Mouse (Mus musculus): ENCODE data around the gene Actb. TPM values are rescaled to one million over a fixed set of nuclear protein-coding genes. Genes with fewer than 3 reads are reported as not detected.

The Actb gene
- polyA plus RNA-seq, 1 experiment from 2014 or later: 8,921 TPM

DNA sequence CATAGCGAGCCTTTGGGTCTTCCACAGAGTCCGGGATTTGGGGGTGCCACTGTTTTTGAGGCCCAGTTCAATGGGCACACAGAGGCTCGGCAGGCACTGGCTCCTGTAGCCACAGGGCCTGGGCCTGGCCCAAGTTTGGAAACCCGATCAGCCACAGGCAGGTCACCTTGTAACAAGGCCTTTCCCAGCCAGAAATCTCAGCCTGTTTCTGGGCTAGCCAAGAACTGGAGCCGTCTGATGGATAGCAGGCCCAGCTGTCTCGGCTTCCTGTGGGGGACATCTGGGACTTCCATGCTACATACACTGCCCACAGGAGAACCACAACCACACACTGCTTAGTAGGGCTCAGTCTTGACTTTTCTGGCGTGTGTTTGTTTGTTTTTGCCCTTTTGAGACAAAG, 10.0 kb upstream of the Actb start:
- 70% methylated on average over 7 of the region's 7 CpGs for WGBS
- H3K9me3 ChIP-seq: no peaks in the 10 kb centered on the region
- H3K27me3 ChIP-seq (ENCODE audit: insufficient read depth, poor library complexity, severe bottlenecking): no peaks in the 10 kb centered on the region
- H3K36me3 ChIP-seq: no peaks in the 10 kb centered on the region
- H3K4me3 ChIP-seq: no peak overlapping the region
- peak overlapping the region; percentile 72 for H3K27ac ChIP-seq
- no peak for DNase-seq (ENCODE audit: low spot score)
- peaks cover 20% of the 10 kb centered on the region for H3K4me1 ChIP-seq

DNA sequence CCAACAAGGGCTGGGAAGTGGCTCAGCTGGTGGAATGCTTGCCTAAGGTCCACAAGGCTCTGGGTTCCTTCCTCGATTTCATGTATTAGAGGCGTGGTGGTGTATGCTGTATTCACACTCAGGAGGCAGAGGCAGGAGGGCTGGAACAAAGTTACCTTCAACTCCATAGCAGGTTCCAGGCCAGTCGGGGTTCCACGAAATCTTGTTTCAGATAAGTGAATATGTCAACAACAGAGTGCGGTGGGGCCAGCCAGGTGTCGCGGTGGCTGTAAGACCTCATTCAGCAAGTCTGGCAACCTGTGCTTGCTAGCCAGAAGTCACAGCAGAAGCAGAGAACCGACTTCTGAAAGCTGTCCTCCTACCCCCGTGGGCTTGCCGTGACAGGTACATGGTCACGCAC, 8.7 kb upstream of the Actb start:
- H3K4me1 ChIP-seq: peaks cover 9% of the 10 kb centered on the region
- 0 out of 2 replicates have a peak overlapping the region, but pooled peaks have one; percentile 25 for H3K27ac ChIP-seq
- no peak overlapping the region for H3K4me3 ChIP-seq
- no peaks in the 10 kb centered on the region for H3K36me3 ChIP-seq
- no peaks in the 10 kb centered on the region for H3K27me3 ChIP-seq (ENCODE audit: insufficient read depth, poor library complexity, severe bottlenecking)
- H3K9me3 ChIP-seq: no peaks in the 10 kb centered on the region
- 68% methylated on average over 11 of the region's 11 CpGs for WGBS
- peak; percentile 66 for DNase-seq (ENCODE audit: low spot score)

DNA sequence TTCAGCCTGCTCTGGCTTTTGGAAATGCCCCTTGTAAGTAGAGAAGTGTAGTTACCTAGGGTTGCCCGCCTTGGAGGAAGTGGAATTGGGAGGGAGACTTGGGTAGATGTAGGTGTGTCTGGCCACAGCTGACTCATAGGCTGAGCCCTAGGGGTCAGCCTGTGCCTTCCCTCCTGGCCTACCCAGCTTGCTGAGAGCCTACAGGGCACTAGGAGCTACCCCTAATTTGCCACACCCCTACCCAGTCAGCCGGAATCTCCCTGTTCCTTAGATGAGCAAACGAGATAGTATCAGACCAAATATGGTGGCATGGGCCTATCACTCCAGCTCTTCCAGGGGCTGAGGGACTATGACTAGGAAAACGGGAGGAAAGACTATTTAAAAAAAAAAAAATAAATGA, 6.2 kb upstream of the Actb start:
- no peaks in the 10 kb centered on the region for H3K9me3 ChIP-seq
- no peaks in the 10 kb centered on the region for H3K27me3 ChIP-seq (ENCODE audit: insufficient read depth, poor library complexity, severe bottlenecking)
- peaks cover 34% of the 10 kb centered on the region for H3K4me1 ChIP-seq
- WGBS: 76% methylated on average over 4 of the region's 4 CpGs
- no peaks in the 10 kb centered on the region for H3K36me3 ChIP-seq
- no peak for DNase-seq (ENCODE audit: low spot score)
- H3K4me3 ChIP-seq: no peak overlapping the region
- H3K27ac ChIP-seq: no peak overlapping the region

DNA sequence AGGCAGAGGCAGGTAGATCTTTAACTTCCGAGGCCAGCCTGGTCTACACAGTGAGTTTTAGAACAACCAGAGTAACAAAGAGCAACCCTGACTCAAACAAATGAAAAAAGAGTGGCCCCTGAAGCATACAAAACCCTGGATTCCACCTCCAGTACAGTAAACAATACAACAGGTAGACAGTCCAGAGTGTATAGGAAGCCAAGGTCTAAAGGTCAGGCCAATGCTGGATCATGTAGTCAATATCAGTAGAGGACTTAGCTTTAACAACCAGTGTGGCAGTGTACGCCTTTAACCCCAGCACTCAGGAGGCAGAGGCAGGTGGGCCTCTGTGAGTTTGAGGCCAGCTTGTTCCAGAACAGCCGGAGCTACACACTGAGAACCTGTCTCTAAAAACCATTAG, 5.8 kb upstream of the Actb start:
- Histone ChIP-seq H3K27ac (peak overlapping the region; percentile 23; the same call in 1 of the 2 replicates), H3K27me3 (ENCODE audit: insufficient read depth, poor library complexity, severe bottlenecking) (no peaks in the 10 kb centered on the region), H3K36me3 (no peaks in the 10 kb centered on the region), H3K4me3 (no peak overlapping the region), H3K9me3 (no peaks in the 10 kb centered on the region), H3K4me1 (peaks cover 38% of the 10 kb centered on the region)
- 84% methylated on average over 3 of the region's 3 CpGs for WGBS
- DNase-seq (ENCODE audit: low spot score): no peak

DNA sequence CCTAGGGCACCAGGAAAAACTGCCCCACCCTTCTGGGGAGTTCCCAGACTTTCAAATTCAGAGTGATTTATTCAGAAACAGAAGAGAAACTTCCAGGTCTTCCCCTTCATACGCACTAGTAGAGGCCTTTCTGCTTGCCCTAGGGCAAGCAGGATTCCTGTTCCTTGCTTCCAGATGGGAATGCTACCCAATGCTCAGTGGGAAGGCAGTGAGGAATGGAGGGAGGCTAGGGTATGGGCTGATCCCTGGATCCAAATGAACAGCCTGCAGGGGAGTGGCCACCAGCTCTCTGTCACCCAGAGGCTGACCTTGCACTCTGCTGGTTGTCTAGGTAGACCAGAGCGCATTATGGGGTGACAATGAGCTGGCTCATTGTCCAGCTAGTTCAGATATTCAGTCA, 5.1 kb upstream of the Actb start:
- H3K9me3 ChIP-seq: no peaks in the 10 kb centered on the region
- 91% methylated on average over 2 of the region's 2 CpGs for WGBS
- H3K27ac ChIP-seq: peak overlapping the region; percentile 23; the same call in 1 of the 2 replicates
- H3K4me3 ChIP-seq: no peak overlapping the region
- peaks cover 42% of the 10 kb centered on the region for H3K4me1 ChIP-seq
- no peaks in the 10 kb centered on the region for H3K36me3 ChIP-seq
- DNase-seq (ENCODE audit: low spot score): no peak
- no peaks in the 10 kb centered on the region for H3K27me3 ChIP-seq (ENCODE audit: insufficient read depth, poor library complexity, severe bottlenecking)

DNA sequence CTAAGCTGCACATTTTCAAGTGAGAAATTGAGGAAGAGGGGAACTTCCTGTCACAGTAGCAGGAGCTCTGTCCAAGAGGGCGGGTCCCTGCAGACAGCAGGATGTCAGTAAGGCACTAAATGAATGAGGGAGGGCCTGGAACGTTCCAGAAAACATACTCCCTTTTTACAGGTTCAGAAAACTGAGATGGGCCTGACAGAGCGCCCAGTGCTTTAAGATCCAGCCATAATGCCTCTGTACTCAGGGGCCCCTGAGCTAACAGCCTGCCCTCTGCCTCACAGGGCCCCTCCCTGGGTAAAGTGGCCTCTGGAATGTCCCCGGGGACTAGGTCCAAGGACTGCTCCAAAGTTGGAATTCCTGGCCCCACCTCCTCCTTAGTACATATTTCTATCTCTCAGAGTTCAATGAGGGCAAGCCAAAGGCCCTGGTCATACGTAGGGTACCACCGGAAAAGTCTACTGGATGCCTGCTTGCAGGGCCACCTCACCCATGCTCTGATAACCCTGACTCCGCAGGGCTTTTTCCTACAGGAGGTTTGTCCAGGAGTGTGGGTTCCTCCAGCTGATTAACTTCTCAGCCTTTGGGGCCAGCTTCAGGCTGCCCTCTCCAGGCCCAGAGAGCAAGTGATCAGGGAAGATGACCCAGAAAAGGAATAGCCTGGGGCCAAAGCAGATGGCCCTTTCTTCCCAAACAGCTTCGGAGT, 3.2 kb upstream of the Actb start:
- Histone ChIP-seq H3K4me3 (peak overlapping the region; percentile 28), H3K27ac (peak overlapping the region; percentile 99), H3K27me3 (ENCODE audit: insufficient read depth, poor library complexity, severe bottlenecking) (peaks cover 7% of the 10 kb centered on the region), H3K4me1 (peaks cover 47% of the 10 kb centered on the region), H3K36me3 (peaks cover 17% of the 10 kb centered on the region), H3K9me3 (no peaks in the 10 kb centered on the region)
- DNase-seq (ENCODE audit: low spot score): no peak
- WGBS: 19% methylated on average over 8 of the region's 8 CpGs

DNA sequence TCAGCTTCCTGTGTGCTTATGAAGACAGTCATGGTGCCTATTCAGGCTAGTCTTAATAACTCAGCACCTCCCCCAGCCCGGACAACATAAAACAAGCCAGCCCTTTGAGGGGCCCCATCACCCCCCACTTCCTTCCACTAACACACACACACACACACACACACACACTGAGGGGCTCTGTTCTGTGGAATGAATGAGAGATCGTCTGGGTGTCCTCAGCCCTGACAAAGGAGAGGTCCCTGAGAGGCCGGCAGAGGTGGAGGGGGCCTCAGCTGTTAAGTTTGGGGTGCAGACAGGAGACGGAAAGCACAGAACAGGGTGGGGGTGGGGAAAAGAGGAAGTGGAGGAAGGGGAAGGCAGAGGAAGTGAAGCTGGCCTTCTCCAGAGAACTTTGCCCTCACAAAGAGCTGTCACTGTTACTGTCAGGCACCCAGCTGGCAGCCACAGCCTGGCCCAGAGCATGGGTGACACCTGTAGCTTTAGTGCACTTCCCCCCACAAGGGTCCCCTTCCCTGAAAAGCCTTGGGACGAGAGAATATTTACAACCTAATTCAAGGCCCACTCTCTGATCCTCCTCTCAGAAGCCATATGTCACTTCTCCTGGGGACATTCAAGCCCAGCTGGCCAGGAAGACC, 2.5 kb upstream of the Actb start:
- Histone ChIP-seq H3K36me3 (peaks cover 23% of the 10 kb centered on the region), H3K27ac (peak overlapping the region; percentile 99), H3K9me3 (no peaks in the 10 kb centered on the region), H3K4me3 (peak overlapping the region; percentile 28), H3K27me3 (ENCODE audit: insufficient read depth, poor library complexity, severe bottlenecking) (peaks cover 7% of the 10 kb centered on the region), H3K4me1 (peaks cover 53% of the 10 kb centered on the region)
- no peak for DNase-seq (ENCODE audit: low spot score)
- WGBS: 30% methylated on average over 5 of the region's 5 CpGs

DNA sequence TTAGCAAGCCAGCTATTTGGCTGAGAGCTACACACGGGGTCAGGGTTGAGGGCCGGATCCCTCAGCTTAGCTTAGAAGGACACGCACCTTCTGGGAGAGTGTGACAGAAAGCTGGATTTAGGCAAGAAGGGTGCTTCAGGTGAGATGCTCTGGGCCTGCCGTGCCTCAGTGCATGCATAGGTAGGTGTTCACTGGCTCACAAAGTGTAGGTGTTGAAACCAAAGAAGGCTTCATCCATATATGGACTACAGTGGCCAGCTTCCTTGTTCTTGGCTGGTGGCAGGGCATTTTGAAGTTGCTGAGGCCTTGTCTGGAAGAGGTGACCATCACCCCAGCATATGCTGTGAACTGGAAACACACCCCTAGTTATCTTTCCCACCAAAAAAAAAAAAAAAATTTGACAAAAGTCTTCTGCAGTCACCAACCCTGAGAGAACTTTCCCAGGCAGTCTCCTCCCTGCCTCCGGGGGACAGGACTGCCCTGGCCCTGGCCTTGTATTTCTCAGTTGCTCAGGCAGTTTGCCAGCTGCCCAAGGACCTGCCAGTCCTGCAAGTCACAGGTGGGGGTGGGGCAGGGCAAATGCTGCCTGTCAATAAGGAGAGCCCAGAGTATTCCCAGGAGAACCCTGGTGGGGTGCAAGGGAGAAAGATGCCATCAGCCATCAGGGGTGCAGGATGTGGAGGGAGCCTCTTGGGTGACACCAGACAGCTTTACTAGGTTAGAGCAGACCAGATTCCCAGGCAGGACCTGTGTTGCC, 1.4 kb upstream of the Actb start:
- peaks cover 56% of the 10 kb centered on the region for H3K4me1 ChIP-seq
- H3K4me3 ChIP-seq: peak overlapping the region; percentile 84
- DNase-seq (ENCODE audit: low spot score): no peak

DNA sequence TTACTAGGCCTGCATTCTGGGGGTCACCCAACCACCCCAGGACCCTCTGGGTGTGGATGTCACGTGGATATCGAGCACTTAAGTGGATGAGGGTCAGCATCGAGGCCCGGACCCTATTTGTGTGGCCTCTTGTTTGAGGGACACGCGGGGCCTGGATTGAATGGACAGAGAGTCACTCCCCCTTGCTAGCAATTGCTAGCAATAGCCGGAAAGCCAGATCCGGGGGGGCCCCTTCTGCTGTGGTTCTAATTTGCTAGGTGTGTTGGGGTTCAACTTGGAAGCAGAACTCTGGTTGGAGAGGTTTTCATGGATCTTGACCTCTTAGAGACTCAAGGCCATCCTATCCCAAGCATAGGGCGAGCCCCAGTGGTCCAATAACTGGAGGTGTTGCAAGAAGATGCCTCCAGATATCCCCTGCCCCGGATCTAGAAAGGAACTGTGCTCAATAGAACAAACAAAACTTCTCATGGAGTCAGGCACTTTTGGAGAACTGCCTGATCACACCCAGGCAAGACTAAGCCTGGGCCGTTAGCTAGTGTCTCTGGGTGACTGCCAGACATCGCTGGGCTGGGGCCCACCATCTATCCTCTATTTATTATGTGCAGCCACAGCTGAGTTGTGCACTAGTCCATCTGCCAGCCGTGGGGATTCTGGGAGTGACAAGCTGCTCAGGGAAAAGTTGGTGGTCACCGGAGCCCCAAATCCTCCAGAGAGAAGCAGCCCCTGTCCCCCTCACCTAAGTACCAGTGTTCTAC, 671 bp upstream of the Actb start:
- no peak for DNase-seq (ENCODE audit: low spot score)
- H3K4me3 ChIP-seq: peak overlapping the region; percentile 84
- peaks cover 56% of the 10 kb centered on the region for H3K4me1 ChIP-seq
- H3K27me3 ChIP-seq (ENCODE audit: insufficient read depth, poor library complexity, severe bottlenecking): peaks cover 7% of the 10 kb centered on the region
- H3K9me3 ChIP-seq: no peaks in the 10 kb centered on the region
- H3K27ac ChIP-seq: peak overlapping the region; percentile 99
- WGBS: 37% methylated on average over 14 of the region's 14 CpGs
- H3K36me3 ChIP-seq: peaks cover 40% of the 10 kb centered on the region

More for the DNA sequence above, 1.4 kb upstream of the Actb start:
- H3K36me3 ChIP-seq: peaks cover 32% of the 10 kb centered on the region
- peak overlapping the region; percentile 99 for H3K27ac ChIP-seq
- peaks cover 7% of the 10 kb centered on the region for H3K27me3 ChIP-seq (ENCODE audit: insufficient read depth, poor library complexity, severe bottlenecking)
- H3K9me3 ChIP-seq: no peaks in the 10 kb centered on the region
- 57% methylated on average over 5 of the region's 5 CpGs for WGBS

DNA sequence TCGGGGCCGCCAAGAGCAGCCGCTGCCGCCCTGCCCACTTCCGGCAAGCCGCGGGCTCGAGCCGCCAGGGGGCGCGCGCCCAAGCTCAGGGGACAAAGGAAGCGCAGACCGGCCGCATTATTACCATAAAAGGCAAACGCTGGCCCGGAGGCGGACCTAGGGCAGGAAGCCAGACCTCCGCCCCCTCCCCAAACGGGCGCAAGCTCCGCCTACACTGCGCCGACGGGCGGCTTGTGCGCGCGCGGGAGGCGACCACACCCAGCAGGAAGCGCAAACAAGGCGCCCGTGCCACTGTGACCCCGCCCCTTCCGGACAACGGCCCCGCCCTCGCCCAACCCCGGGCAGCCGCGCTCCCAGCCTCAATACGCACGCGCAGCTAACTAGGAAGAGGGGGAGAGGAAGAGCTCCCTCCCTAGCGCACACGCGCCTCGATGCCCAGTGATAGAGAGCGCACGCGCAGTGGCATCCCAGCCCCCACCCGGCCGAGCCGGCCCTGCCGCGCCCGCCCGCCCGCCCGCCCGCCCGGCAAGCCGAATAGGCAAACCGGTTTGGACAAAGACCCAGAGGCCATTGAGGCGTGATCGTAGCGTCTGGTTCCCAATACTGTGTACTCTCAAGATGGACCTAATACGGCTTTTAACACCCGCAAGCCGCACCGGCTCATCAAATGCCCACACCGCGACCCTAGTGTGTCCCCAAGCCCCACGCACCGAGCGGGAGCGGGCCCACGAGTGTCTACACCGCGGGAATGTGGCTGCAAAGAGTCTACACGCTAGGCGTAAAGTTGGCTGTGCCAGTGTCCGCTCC, 626 bp downstream of the Actb start:
- WGBS: under 1% methylated on average over 84 of the region's 84 CpGs
- peak overlapping the region; percentile 84 for H3K4me3 ChIP-seq
- peaks cover 53% of the 10 kb centered on the region for H3K36me3 ChIP-seq
- H3K27ac ChIP-seq: peak overlapping the region; percentile 99
- H3K27me3 ChIP-seq (ENCODE audit: insufficient read depth, poor library complexity, severe bottlenecking): peaks cover 7% of the 10 kb centered on the region
- H3K9me3 ChIP-seq: no peaks in the 10 kb centered on the region
- peaks cover 56% of the 10 kb centered on the region for H3K4me1 ChIP-seq
- DNase-seq (ENCODE audit: low spot score): peak; percentile 98

DNA sequence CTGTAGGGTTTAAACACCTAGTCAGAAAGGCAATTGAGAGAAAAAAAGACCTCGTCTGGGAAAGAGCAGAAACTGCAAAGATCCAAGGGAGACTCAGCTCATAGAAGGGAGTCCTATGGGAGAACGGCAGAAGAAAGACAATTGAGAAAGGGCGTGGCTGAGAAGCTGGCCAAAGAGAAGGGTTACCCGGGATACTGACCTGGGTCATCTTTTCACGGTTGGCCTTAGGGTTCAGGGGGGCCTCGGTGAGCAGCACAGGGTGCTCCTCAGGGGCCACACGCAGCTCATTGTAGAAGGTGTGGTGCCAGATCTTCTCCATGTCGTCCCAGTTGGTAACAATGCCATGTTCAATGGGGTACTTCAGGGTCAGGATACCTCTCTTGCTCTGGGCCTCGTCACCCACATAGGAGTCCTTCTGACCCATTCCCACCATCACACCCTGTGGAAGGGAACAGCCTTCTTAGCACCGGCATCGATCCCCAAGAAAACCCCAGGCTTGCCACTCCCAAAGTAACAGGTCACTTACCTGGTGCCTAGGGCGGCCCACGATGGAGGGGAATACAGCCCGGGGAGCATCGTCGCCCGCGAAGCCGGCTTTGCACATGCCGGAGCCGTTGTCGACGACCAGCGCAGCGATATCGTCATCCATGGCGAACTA, 1.4 kb downstream of the Actb start:
- Histone ChIP-seq H3K9me3 (no peaks in the 10 kb centered on the region), H3K27ac (peak overlapping the region; percentile 99), H3K4me3 (peak overlapping the region; percentile 84), H3K27me3 (ENCODE audit: insufficient read depth, poor library complexity, severe bottlenecking) (peaks cover 7% of the 10 kb centered on the region), H3K4me1 (peaks cover 53% of the 10 kb centered on the region), H3K36me3 (peaks cover 59% of the 10 kb centered on the region)
- DNase-seq (ENCODE audit: low spot score): no peak
- 5% methylated on average over 27 of the region's 27 CpGs for WGBS

Measured in heart, embryonic 10.5 days (tissue).